Mouse (Mus musculus): Measurements from ENCODE around the gene Hyal1. TPM values are rescaled to one million over a fixed set of nuclear protein-coding genes. Genes with fewer than 3 reads are reported as not detected.
A peak's percentile ranks its signal among the peaks of the same experiment; 100 is the strongest.

The Hyal1 gene
- polyA plus RNA-seq, 1 experiment from 2014 or later = 13.8 TPM

DNA sequence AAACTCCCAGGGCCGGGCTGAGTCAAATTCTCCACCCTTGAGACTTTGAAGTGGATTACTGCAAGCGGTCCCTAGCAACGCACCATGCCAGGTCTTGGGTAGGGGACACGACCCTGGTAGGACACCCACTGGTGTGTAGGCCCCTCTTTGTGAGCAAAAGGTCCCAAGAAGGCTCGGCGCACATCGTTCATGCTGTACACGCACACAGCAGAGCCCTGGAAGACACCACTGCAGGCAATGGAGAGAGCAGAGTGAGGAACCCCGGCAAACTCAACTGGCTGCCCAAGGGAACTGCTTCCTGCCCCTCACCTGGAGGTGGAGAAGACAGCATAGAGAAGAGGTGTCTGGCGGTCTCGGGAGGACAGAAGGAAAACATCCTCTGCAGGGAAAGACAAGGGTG is 24.5 kb downstream of the Hyal1 start:
- peaks cover 45% of the 10 kb centered on the region for H3K4me1 ChIP-seq
- H3K4me3 ChIP-seq = no peak overlapping the region
- no peak overlapping the region for H3K9ac ChIP-seq
- H3K4me2 ChIP-seq = no peak overlapping the region
- no peak overlapping the region for H3K27ac ChIP-seq
- H3K27me3 ChIP-seq = no peaks in the 10 kb centered on the region
- peaks cover 2% of the 10 kb centered on the region; the same call in 1 of the 2 replicates for H3K36me3 ChIP-seq
- no peaks in the 10 kb centered on the region for H3K9me3 ChIP-seq
- 87% methylated on average over 11 of the region's 11 CpGs for WGBS
- ATAC-seq (ENCODE audit: insufficient number of reproducible peaks, insufficient read depth, low FRiP score, low TSS enrichment, low read depth) = no peak

DNA sequence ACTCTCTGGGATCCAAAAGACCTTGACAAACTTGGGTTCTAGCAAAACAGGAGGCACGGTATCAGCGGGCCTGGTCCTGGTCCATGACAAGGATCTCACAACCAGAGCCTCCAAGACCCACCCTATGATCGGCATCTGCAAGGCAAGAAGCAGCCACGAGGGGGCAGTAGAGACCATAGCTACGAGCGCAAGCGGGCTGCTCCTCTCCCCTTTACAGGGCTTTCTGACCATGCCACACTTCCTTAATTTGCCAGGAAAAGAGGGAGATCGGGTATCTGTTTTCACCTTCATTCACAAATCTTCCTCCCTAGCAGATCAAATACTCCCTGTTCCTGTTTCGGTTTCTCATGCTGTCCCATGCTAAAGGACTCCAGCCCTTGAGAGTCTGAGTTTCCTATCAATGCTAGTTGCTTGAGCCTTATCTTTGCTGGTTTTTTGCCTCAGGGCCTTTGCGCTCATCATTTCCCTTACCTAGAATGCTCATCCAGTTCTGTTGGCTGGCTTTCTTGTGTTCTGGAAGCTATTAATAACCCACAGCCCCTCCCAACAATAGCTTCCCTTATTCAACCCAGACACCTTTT is 25.4 kb downstream of the Hyal1 start:
- Histone ChIP-seq H3K4me2 (peak overlapping the region; percentile 33), H3K9me3 (no peaks in the 10 kb centered on the region), H3K27me3 (no peaks in the 10 kb centered on the region), H3K4me3 (no peak overlapping the region), H3K4me1 (peaks cover 54% of the 10 kb centered on the region), H3K9ac (peak overlapping the region; percentile 22; the same call in 1 of the 2 replicates), H3K27ac (peak overlapping the region; percentile 64; the same call in 1 of the 2 replicates), H3K36me3 (peaks cover 2% of the 10 kb centered on the region; the same call in 1 of the 2 replicates)
- 7% methylated on average over 10 of the region's 10 CpGs for WGBS
- ATAC-seq (ENCODE audit: insufficient number of reproducible peaks, insufficient read depth, low FRiP score, low TSS enrichment, low read depth) = no peak

DNA sequence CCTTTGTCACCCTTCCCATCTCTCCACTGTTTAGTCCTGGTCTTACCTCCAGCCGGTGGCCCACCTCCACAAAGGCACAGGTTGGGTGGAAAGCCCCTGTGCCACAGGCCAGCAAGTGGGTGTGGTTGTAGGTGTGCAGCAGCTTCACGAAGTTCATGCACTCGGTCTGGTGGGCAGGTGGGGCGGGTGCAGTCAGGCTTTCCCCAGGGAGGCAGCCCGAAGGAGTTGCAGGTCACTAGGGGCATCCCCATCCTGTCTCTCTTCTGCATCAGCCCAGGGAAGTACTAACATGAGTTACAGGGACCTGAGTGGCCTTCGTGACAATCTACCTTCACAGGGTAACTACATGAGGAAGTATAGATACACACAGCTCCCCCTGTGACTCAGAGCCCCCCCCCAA is 26.5 kb downstream of the Hyal1 start:
- no peak overlapping the region; the same call in 1 of the 2 replicates for H3K27ac ChIP-seq
- H3K4me2 ChIP-seq = no peak overlapping the region
- WGBS = 88% methylated on average over 6 of the region's 6 CpGs
- no peaks in the 10 kb centered on the region for H3K9me3 ChIP-seq
- no peaks in the 10 kb centered on the region for H3K27me3 ChIP-seq
- H3K9ac ChIP-seq = no peak overlapping the region
- H3K4me3 ChIP-seq = no peak overlapping the region
- H3K36me3 ChIP-seq = peaks cover 2% of the 10 kb centered on the region; the same call in 1 of the 2 replicates
- ATAC-seq (ENCODE audit: insufficient number of reproducible peaks, insufficient read depth, low FRiP score, low TSS enrichment, low read depth) = no peak
- H3K4me1 ChIP-seq = peaks cover 65% of the 10 kb centered on the region

DNA sequence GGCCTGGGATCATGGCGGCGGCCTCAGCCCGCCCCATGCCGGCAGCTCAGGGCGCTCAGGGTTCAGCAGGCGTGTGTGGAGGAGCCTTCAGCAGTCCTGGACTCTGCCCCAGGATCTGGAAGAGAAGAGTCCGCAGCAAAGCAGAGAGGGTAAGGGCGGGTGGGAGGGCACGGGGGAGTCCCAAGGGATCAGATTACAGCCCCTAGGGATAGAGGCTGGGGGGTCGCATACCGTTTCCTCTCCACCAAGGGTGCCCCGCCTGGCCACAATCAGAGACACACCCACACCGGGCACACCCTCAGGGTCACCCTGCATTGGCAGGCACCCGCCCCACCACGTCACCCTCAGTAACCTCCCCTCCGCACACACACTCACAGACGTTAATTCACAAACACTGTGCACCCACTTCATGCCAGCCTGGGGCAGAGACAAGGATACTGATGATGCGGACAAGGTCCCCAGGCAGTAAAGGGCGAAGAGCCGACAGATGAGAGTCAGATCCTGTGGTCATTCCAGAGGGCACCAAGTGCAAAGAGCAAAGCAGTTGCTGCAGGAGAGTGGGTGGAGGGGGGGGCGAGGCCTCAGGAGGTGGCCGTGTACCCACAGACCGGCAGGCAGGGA is 28.4 kb downstream of the Hyal1 start:
- Histone ChIP-seq H3K9ac (peak overlapping the region; percentile 63; the same call in 1 of the 2 replicates), H3K4me2 (peak overlapping the region; percentile 54), H3K27ac (peak overlapping the region; percentile 57; the same call in 1 of the 2 replicates), H3K4me3 (peak overlapping the region; percentile 26), H3K27me3 (no peaks in the 10 kb centered on the region), H3K4me1 (peaks cover 75% of the 10 kb centered on the region), H3K9me3 (no peaks in the 10 kb centered on the region), H3K36me3 (no peaks in the 10 kb centered on the region)
- WGBS = 25% methylated on average over 23 of the region's 23 CpGs
- 0 out of 2 replicates have a peak, but pooled peaks have one; percentile 9 for ATAC-seq (ENCODE audit: insufficient number of reproducible peaks, insufficient read depth, low FRiP score, low TSS enrichment, low read depth)

DNA sequence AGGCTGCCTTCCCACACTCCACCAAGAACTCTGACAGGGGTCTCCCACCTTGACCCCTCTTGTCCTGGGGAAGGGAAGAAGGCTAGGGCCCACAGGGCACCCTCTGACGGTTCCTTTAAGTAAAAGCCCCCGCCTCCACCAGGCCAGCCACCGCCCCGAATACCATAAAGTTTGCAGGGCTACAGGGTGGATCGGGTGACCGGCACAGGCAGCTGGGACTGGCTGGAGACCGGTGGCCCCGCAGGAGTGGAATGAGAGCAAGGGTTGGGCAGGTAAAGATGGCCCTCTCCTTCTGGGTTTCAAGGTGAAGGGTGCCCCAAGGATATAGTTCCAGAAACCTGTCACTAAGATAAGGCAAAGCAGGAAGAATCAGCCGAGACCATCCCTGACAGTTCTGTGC is 29.9 kb downstream of the Hyal1 start:
- 6% methylated on average over 9 of the region's 9 CpGs for WGBS
- Histone ChIP-seq H3K4me1 (peaks cover 81% of the 10 kb centered on the region), H3K27ac (0 out of 2 replicates have a peak overlapping the region, but pooled peaks have one; percentile 33), H3K9ac (peak overlapping the region; percentile 44; the same call in 1 of the 2 replicates), H3K27me3 (no peaks in the 10 kb centered on the region), H3K36me3 (no peaks in the 10 kb centered on the region), H3K4me3 (peak overlapping the region; percentile 17; the same call in 1 of the 2 replicates), H3K4me2 (peak overlapping the region; percentile 34), H3K9me3 (no peaks in the 10 kb centered on the region)
- ATAC-seq (ENCODE audit: insufficient number of reproducible peaks, insufficient read depth, low FRiP score, low TSS enrichment, low read depth) = no peak

DNA sequence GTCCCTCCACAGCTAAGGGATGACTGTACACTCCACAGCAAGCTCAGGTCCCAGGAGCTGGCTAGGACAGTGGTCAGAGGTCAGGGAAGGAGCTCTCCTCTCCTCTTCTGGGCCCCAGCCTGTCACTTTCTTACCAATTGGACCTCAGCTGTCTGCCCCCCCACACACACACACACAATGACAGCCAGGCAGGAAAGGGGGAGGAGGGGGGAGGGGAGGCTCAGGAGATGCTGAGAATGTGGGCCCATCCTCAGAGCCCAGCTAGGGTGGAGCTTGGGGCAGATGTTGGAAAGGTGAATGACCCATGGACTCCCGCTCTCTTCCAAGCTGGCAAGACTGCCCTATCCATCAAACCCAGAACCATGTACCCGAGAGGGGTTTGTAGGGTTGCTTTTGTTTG is 30.3 kb downstream of the Hyal1 start:
- ATAC-seq (ENCODE audit: insufficient number of reproducible peaks, insufficient read depth, low FRiP score, low TSS enrichment, low read depth) = no peak
- Histone ChIP-seq H3K9me3 (no peaks in the 10 kb centered on the region), H3K4me3 (peak overlapping the region; percentile 17; the same call in 1 of the 2 replicates), H3K4me2 (peak overlapping the region; percentile 34), H3K27ac (0 out of 2 replicates have a peak overlapping the region, but pooled peaks have one; percentile 33), H3K4me1 (peaks cover 86% of the 10 kb centered on the region), H3K27me3 (no peaks in the 10 kb centered on the region), H3K36me3 (no peaks in the 10 kb centered on the region), H3K9ac (peak overlapping the region; percentile 44; the same call in 1 of the 2 replicates)
- 77% methylated on average over 2 of the region's 2 CpGs for WGBS

DNA sequence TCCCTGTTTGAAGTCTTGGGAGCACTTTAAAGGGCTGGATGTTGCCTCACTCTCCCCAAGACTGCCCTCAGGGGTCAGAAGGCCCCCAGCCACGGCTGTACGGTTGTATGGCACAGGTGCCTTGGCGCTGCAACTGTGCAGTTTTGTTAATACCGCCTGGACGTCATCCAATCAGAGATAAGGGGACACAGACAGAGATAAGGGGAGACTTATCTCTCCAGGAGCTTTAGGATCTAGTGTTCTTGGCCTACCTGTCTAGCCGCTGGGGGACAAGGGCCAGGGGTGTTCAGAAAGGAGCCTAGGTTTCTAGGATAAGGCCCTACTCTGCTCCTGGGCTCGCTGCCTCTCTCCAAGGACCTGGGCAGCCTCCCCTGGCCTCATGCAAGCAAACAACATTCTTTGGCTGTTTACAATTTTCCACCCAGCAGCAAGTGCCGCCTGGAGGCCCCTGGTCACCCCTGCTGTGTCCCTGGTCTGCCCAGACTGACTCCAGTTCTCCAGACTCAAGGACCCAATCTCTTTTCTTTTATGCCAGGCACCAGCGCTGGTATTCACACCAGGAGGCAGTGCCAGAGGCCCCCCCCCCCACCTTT is 31.0 kb downstream of the Hyal1 start:
- Histone ChIP-seq H3K4me1 (peaks cover 83% of the 10 kb centered on the region), H3K9me3 (no peaks in the 10 kb centered on the region), H3K4me2 (no peak overlapping the region), H3K27ac (no peak overlapping the region), H3K9ac (peak overlapping the region; percentile 32; the same call in 1 of the 2 replicates), H3K36me3 (no peaks in the 10 kb centered on the region), H3K27me3 (no peaks in the 10 kb centered on the region), H3K4me3 (no peak overlapping the region)
- no peak for ATAC-seq (ENCODE audit: insufficient number of reproducible peaks, insufficient read depth, low FRiP score, low TSS enrichment, low read depth)
- 52% methylated on average over 9 of the region's 9 CpGs for WGBS

DNA sequence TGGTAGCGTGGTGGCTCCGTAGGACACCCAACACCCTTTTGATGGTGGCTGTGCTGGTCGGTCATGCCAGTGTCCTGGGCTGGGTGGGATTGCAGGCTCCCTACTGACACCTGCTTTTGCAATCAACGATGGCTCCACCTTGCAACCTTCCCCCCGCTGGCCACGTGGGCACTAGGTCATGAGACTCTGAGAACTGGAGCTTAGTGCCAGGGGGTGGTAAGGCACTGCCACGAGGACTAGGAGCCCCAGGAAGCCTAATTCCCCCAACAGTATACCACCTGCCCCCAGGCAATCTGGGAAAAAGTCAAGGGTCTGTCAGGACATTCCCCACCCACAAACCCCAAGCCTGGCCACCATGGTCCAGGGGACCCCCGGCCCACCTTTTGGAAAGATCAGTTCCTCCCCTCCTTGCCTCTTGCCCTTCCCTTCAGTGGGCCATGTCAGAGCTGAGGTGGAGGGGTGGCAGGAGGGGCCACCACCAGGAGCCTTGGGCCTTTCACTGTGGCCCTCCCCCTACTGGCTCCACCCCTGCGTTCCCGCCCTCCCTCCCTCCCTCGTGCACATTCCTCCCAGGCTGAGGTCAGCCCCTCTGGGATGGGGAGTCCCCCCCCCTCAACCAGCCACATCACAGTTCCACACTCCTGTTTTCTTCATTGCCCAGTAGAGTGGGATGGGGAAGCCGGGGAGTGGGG is 32.2 kb downstream of the Hyal1 start, which contains the start of gene Sema3b:
TSS of gene Sema3b (minus strand) at position 489 of the 692 bp plus-strand sequence.
- H3K27ac ChIP-seq = no peak within 1 kb of the TSS
- no peaks in the 10 kb centered on the region for H3K27me3 ChIP-seq
- H3K36me3 ChIP-seq = peaks cover under 1% of the 10 kb centered on the region; the same call in 1 of the 2 replicates
- H3K9me3 ChIP-seq = no peaks in the 10 kb centered on the region
- no peak for ATAC-seq (ENCODE audit: insufficient number of reproducible peaks, insufficient read depth, low FRiP score, low TSS enrichment, low read depth)
- WGBS = 35% methylated on average over 12 of the region's 12 CpGs
- 0 out of 2 replicates have a peak within 1 kb of the TSS, but pooled peaks have one; percentile 21 for H3K9ac ChIP-seq
- peak within 1 kb of the TSS; percentile 14 for H3K4me2 ChIP-seq
- H3K4me1 ChIP-seq = peaks cover 77% of the 10 kb centered on the region
- H3K4me3 ChIP-seq = no peak within 1 kb of the TSS

DNA sequence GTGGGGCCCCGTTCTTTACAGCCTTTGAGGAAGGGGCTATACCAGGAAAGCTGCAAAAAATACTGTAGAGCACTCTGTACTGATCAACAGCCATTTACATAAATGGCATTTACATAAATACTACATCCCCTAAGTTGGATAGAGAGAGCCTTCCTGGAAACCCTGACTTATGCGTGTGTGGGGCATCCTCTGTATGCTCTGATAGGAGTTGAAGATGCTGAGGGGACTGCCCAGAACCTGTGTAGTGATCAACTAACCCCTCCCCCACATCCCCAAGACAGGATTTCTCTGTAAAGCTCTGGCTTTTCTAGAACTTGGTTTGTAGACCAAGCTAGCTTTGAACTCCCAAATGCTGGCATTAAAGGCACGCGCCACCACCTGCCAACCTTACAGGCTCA is 32.7 kb downstream of the Hyal1 start:
- Histone ChIP-seq H3K9me3 (no peaks in the 10 kb centered on the region), H3K4me3 (no peak overlapping the region), H3K36me3 (peaks cover 6% of the 10 kb centered on the region; the same call in 1 of the 2 replicates), H3K9ac (no peak overlapping the region), H3K4me1 (peaks cover 72% of the 10 kb centered on the region), H3K27me3 (no peaks in the 10 kb centered on the region), H3K4me2 (peak overlapping the region; percentile 14; the same call in 1 of the 2 replicates), H3K27ac (no peak overlapping the region)
- no peak for ATAC-seq (ENCODE audit: insufficient number of reproducible peaks, insufficient read depth, low FRiP score, low TSS enrichment, low read depth)
- 61% methylated on average over 4 of the region's 4 CpGs for WGBS

DNA sequence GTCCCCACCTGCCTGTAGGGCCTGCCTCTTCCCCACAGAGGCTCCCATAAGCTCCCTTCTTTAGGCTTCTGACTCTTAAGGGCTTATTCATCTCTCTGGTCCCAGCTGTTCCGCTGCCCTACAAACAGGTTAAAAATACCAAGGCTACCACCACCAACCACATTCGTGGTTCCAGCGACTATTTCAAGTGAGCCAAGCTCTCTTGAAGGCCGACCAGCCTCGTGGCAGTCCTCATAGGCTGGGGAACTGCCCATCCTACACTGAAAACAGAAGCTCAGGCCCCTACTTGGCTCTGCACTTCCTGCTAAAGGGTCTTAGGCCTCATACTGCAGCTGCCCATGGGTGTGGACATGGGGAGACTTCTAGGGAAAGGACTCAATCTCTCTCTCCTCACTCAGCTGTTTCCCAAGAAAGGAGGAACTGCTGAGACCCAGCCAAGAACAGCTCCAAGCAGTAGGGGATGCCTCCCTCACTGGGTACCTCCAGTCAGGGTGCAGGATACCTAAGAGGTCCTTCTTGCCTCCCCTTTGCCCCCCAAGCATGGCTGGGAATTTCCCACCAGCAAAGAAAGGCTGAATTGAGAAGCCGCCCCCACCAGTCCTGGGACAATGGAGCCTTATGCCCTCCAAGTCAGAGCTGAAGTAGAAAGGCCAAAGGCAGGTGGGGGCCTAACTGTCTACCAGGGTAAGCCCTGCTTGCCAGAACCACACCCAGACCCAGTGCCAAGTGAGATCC is 34.9 kb downstream of the Hyal1 start:
- H3K9ac ChIP-seq = peak overlapping the region; percentile 73
- H3K27ac ChIP-seq = peak overlapping the region; percentile 94
- H3K9me3 ChIP-seq = no peaks in the 10 kb centered on the region
- peak overlapping the region; percentile 42 for H3K4me3 ChIP-seq
- H3K4me1 ChIP-seq = peaks cover 50% of the 10 kb centered on the region
- peaks cover 28% of the 10 kb centered on the region for H3K36me3 ChIP-seq
- no peaks in the 10 kb centered on the region for H3K27me3 ChIP-seq
- no peak for ATAC-seq (ENCODE audit: insufficient number of reproducible peaks, insufficient read depth, low FRiP score, low TSS enrichment, low read depth)
- 70% methylated on average over 6 of the region's 6 CpGs for WGBS
- peak overlapping the region; percentile 73 for H3K4me2 ChIP-seq
